Comparison of ENCODE assay signal across 18 mouse cellular contexts in the genomic region with DNA sequence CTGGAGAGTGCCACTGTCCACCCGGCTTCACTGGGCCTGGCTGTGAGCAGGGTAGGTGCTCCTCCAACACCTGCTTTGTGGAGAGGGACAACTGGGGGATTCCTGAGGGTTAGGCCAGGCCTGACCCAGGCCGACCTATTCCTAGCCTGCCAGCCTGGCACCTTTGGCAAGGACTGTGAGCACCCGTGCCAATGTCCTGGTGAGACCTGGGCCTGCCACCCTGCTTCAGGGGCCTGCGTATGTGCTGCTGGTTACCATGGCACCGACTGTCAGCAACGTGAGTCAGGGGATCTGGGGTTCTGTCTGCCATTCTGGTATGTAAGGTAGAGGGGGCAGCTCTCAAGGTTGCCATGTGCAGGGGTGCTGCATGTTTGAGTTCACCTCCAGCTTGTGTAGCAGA. TPM values are rescaled to one million over a fixed set of nuclear protein-coding genes. Genes with fewer than 3 reads are reported as not detected.
A peak's percentile ranks its signal among the peaks of the same experiment; 100 is the strongest.
DNase-seq lines count a peak whose midpoint lies in the region; ATAC-seq lines count a peak whose summit lies in the region.
"Had no signal": no experiment of that assay in that cellular context is flagged by ENCODE, and none has a peak within 500 bp of the region (broad histone marks: within the 10 kb centered on the region; RNA-seq: fewer than 3 reads in every experiment).

No protein-coding gene starts in this region.

- H3K27me3 ChIP-seq in hindbrain, embryonic 11.5 days (ENCODE audit: control insufficient read depth, insufficient read depth, low read length): no peaks in the 10 kb centered on the region
- H3K27me3 ChIP-seq: forebrain, embryonic 13.5 days; hindbrain, embryonic 15.5 days had no signal

- peak; percentile 37 for DNase-seq in left cerebral cortex, postnatal 4 days
- no peak for DNase-seq in left cerebral cortex, adult 11 months (ENCODE audit: low spot score)
- DNase-seq in cerebellum, adult 18-20 months: peak; percentile 6 to 10
- DNase-seq in cerebellum, postnatal 10 days: peak; percentile 72 to 83
- peak; percentile 17 for DNase-seq in skeletal muscle tissue, adult 2 months (ENCODE audit: low read depth, low spot score)
- no peak for DNase-seq in adrenal gland, adult 18-20 months (ENCODE audit: low spot score in 2 of 2)
- no peak for DNase-seq in hindbrain, embryonic 11.5 days (ENCODE audit: low spot score)
- DNase-seq: adrenal gland, postnatal 10 days; forebrain, postnatal 0 days; gastrocnemius, postnatal 14 days; kidney, adult 2 months had no signal

- H3K4me1 ChIP-seq in hindbrain, embryonic 11.5 days (replicated peaks; ENCODE audit: control insufficient read depth, insufficient read depth, low read length): no peaks in the 10 kb centered on the region
- H3K4me1 ChIP-seq: forebrain, embryonic 13.5 days; heart, embryonic 12.5 days; hindbrain, embryonic 15.5 days had no signal

- H3K4me2 ChIP-seq in hindbrain, embryonic 11.5 days (replicated peaks; ENCODE audit: low read depth, low read length): no peak overlapping the region
- H3K4me2 ChIP-seq: forebrain, embryonic 13.5 days; heart, embryonic 12.5 days; hindbrain, embryonic 15.5 days had no signal

- H3K36me3 ChIP-seq in hindbrain, embryonic 11.5 days (ENCODE audit: control insufficient read depth, insufficient read depth, low read length): no peaks in the 10 kb centered on the region
- H3K36me3 ChIP-seq: hindbrain, embryonic 15.5 days had no signal

- 84% methylated on average over 6 of the region's 6 CpGs for WGBS in hindbrain, embryonic 11.5 days

- no peak overlapping the region for H3K4me3 ChIP-seq in hindbrain, embryonic 11.5 days (ENCODE audit: low read depth, low read length)
- H3K4me3 ChIP-seq: embryonic facial prominence, embryonic 10.5 days; forebrain, embryonic 13.5 days; heart, embryonic 12.5 days; hindbrain, embryonic 10.5 days; hindbrain, embryonic 15.5 days had no signal

- no peak for ATAC-seq in hindbrain, embryonic 11.5 days (ENCODE audit: low FRiP score)
- ATAC-seq: forebrain, embryonic 13.5 days; forebrain, postnatal 0 days; intestine, embryonic 16.5 days had no signal

- no peak overlapping the region for H3K27ac ChIP-seq in hindbrain, embryonic 11.5 days (ENCODE audit: low read depth, low read length)
- H3K27ac ChIP-seq: embryonic facial prominence, embryonic 10.5 days; forebrain, embryonic 13.5 days; hindbrain, embryonic 10.5 days; hindbrain, embryonic 15.5 days had no signal

- intact Hi-C loops in left cerebral cortex, postnatal 4 days (cut with DNase I): no loop called here

- no peak overlapping the region for H3K9ac ChIP-seq in hindbrain, embryonic 11.5 days (ENCODE audit: low read depth, low read length)
- H3K9ac ChIP-seq: forebrain, embryonic 13.5 days; forebrain, postnatal 0 days; heart, embryonic 12.5 days; hindbrain, embryonic 15.5 days had no signal

- H3K9me3 ChIP-seq in hindbrain, embryonic 11.5 days (ENCODE audit: control insufficient read depth, low read length): no peaks in the 10 kb centered on the region
- H3K9me3 ChIP-seq: embryonic facial prominence, embryonic 10.5 days; forebrain, embryonic 13.5 days; hindbrain, embryonic 10.5 days; hindbrain, embryonic 15.5 days had no signal

RNA-seq across cellular contexts. Expression of a gene that starts 34.0 kb away (rescaled TPM):
- 1 to 10 TPM in 1 of 2 experiments, under 1 TPM in 1; 0.38 to 1.0 TPM for total RNA-seq in left cerebral cortex, postnatal 4 days (2021)
- total RNA-seq in adrenal gland, adult 18-20 months (2021): under 1 TPM; 0.19 to 0.23 TPM
- polyA plus RNA-seq in hindbrain, embryonic 11.5 days (2014; fragmentation: Nextera tagmentation; extraction: Ambion mirVana): 2.5 and 2.9 TPM in 2 replicates
- total RNA-seq: granulocyte monocyte progenitor cell, adult 5-6 weeks had no signal

Comparison
In these comparisons a context has a peak if more than half of its experiments do, and no peak if none do; other contexts are left out.
1. DNase-seq: peak in left cerebral cortex, postnatal 4 days (single experiment), cerebellum, adult 18-20 months (2 of 2), cerebellum, postnatal 10 days (2 of 2) and skeletal muscle tissue, adult 2 months (single experiment); none in left cerebral cortex, adult 11 months (single experiment), adrenal gland, adult 18-20 months (0 of 2) and hindbrain, embryonic 11.5 days (single experiment).